Mouse (Mus musculus) MEL (cell line): Measurements from ENCODE around the gene Hikeshi. TPM values are rescaled to one million over a fixed set of nuclear protein-coding genes. Genes with fewer than 3 reads are reported as not detected.

ENCODE experiments used
- DNase-seq: peaks from one replicate; pipeline ENCODE4 v3.0.0; 2011; ENCODE audit warnings: low read depth, low spot score
- H3K27ac ChIP-seq: 2 replicates; pipeline ENCODE4 v1.5.1; 2012; ENCODE audit warnings: low read depth, mild to moderate bottlenecking, control low read depth, low read length, moderate library complexity; ENCODE audit not compliant: control insufficient read depth
- H3K27me3 ChIP-seq, 2 experiments: fragments of 150-350 bp in 1 of 2; sonication (generic) in 1 of 2; 2 replicates each; pipeline ENCODE4 v1.6.1; 2012; ENCODE audit warnings: low read length in 2 of 2, mild to moderate bottlenecking in 2 of 2, improper control_type of control experiment in 1 of 2, moderate library complexity in 1 of 2; ENCODE audit not compliant: insufficient read depth in 2 of 2, control insufficient read depth in 1 of 2
- H3K36me3 ChIP-seq, 2 experiments: 2 replicates each; pipeline ENCODE4 v1.6.1; 2012 to 2014; ENCODE audit warnings: low read length in 2 of 2, improper control_type of control experiment in 1 of 2, inconsistent platforms in 1 of 2, mild to moderate bottlenecking in 1 of 2; ENCODE audit not compliant: insufficient read depth in 2 of 2, control insufficient read depth in 1 of 2
- H3K4me1 ChIP-seq, 2 experiments: fragments of 150-350 bp in 1 of 2; sonication (generic) in 1 of 2; 2 replicates each; pipeline ENCODE4 v1.6.1; 2012; ENCODE audit warnings: low read length in 2 of 2, improper control_type of control experiment in 1 of 2, mild to moderate bottlenecking in 1 of 2; ENCODE audit not compliant: insufficient read depth in 2 of 2, control insufficient read depth in 1 of 2
- H3K4me3 ChIP-seq, 2 experiments: fragments of 150-350 bp in 1 of 2; sonication (generic) in 1 of 2; 2 replicates each; pipeline ENCODE4 v1.5.1; 2012; ENCODE audit warnings: low read depth in 2 of 2, low read length in 2 of 2, mild to moderate bottlenecking in 2 of 2, moderate library complexity in 2 of 2, control low read depth in 1 of 2, improper control_type of control experiment in 1 of 2; ENCODE audit not compliant: control insufficient read depth in 1 of 2, insufficient read depth in 1 of 2
- H3K79me2 ChIP-seq: 2 replicates; pipeline ENCODE4 v1.6.1; 2012; ENCODE audit warnings: mild to moderate bottlenecking, low read length, moderate library complexity; ENCODE audit not compliant: control insufficient read depth, poor library complexity, insufficient read depth
- H3K9ac ChIP-seq: 2 replicates; pipeline ENCODE4 v1.6.1; 2012; ENCODE audit warnings: low read depth, mild to moderate bottlenecking, control low read depth, low read length, moderate library complexity; ENCODE audit not compliant: control insufficient read depth, poor library complexity, severe bottlenecking
- H3K9me3 ChIP-seq: fragments of 150-350 bp; sonication (generic); replicated peaks from 2 replicates; pipeline ENCODE4 v1.6.1; 2012; ENCODE audit warnings: mild to moderate bottlenecking, low read length, improper control_type of control experiment, moderate library complexity; ENCODE audit not compliant: insufficient read depth
- E2F4 ChIP-seq: IDR thresholded peaks from 2 replicates; pipeline ENCODE4 v1.6.1; 2011; ENCODE audit warnings: low read depth, low read length, improper control_type of control experiment, borderline replicate concordance
- MAFK ChIP-seq: IDR thresholded peaks from 2 replicates; pipeline ENCODE4 v1.6.1; 2011; ENCODE audit warnings: low read depth, mild to moderate bottlenecking, low read length, improper control_type of control experiment, borderline replicate concordance
- MAX ChIP-seq: IDR thresholded peaks from 2 replicates; pipeline ENCODE4 v1.6.1; 2011; ENCODE audit warnings: low read length, improper control_type of control experiment
- MEF2A ChIP-seq: IDR thresholded peaks from 2 replicates; pipeline ENCODE4 v1.6.1; 2014; ENCODE audit warnings: low read depth, mild to moderate bottlenecking, inconsistent platforms, low read length, improper control_type of control experiment; ENCODE audit not compliant: poor library complexity, insufficient replicate concordance, severe bottlenecking; ENCODE audit errors: extremely low read depth
- MXI1 ChIP-seq: IDR thresholded peaks from 2 replicates; pipeline ENCODE4 v1.6.1; 2011; ENCODE audit warnings: mild to moderate bottlenecking, low read depth, low read length, improper control_type of control experiment
- MYB ChIP-seq: IDR thresholded peaks from 2 replicates; pipeline ENCODE4 v1.6.1; 2011; ENCODE audit warnings: mild to moderate bottlenecking, low read depth, low read length, improper control_type of control experiment
- MYC ChIP-seq: IDR thresholded peaks from 2 replicates; pipeline ENCODE4 v1.6.1; 2011; ENCODE audit warnings: low read depth, mild to moderate bottlenecking, low read length, improper control_type of control experiment, moderate library complexity
- NRF1 ChIP-seq: IDR thresholded peaks from 2 replicates; pipeline ENCODE4 v1.6.1; 2014; ENCODE audit warnings: low read depth, mild to moderate bottlenecking, inconsistent platforms, low read length, improper control_type of control experiment, moderate library complexity; ENCODE audit not compliant: poor library complexity, insufficient read depth, severe bottlenecking
- POLR2AphosphoS2 ChIP-seq: IDR thresholded peaks from 2 replicates; pipeline ENCODE4 v1.6.1; 2011; ENCODE audit warnings: low read length, improper control_type of control experiment
- POLR2AphosphoS5 ChIP-seq: IDR thresholded peaks from 2 replicates; pipeline ENCODE4 v1.6.1; 2012; ENCODE audit warnings: low read depth, borderline replicate concordance, mild to moderate bottlenecking, inconsistent platforms, low read length, moderate library complexity, mixed read lengths
- RCOR1 ChIP-seq: IDR thresholded peaks from 2 replicates; pipeline ENCODE4 v1.6.1; 2012; ENCODE audit warnings: low read depth, mild to moderate bottlenecking, inconsistent platforms, low read length, improper control_type of control experiment
- TAL1 ChIP-seq: IDR thresholded peaks from 2 replicates; pipeline ENCODE4 v1.6.1; 2012; ENCODE audit warnings: mild to moderate bottlenecking, inconsistent platforms, low read length, moderate library complexity, mixed read lengths
- TBP ChIP-seq: IDR thresholded peaks from 2 replicates; pipeline ENCODE4 v1.8.0; 2011; ENCODE audit warnings: low read depth, low read length, improper control_type of control experiment
- TCF12 ChIP-seq: IDR thresholded peaks from 2 replicates; pipeline ENCODE4 v1.6.1; 2014; ENCODE audit warnings: low read depth, mild to moderate bottlenecking, inconsistent platforms, low read length, improper control_type of control experiment, moderate library complexity
- USF2 ChIP-seq, 2 experiments: IDR thresholded peaks; 2 replicates each; pipeline ENCODE4 v1.6.1; 2011 to 2012; ENCODE audit warnings: improper control_type of control experiment in 2 of 2, low read length in 2 of 2, borderline replicate concordance in 1 of 2, inconsistent platforms in 1 of 2, low read depth in 1 of 2, mild to moderate bottlenecking in 1 of 2; ENCODE audit not compliant: insufficient read depth in 1 of 2
- polyA plus RNA-seq, 2 experiments: library from polyadenylated mRNA; stranded (reverse) in 1 of 2; unstranded in 1 of 2; fragments of >175 nt in 1 of 2; fragments of >200 nt in 1 of 2; gene quantifications; 2 replicates each; pipeline versions ENCODE4 v1.2.1 to v1.2.4; 2012; ENCODE audit warnings: low replicate concordance in 2 of 2, low read depth in 1 of 2; ENCODE audit not compliant: insufficient read length in 2 of 2, insufficient read depth in 1 of 2, missing spikeins in 1 of 2
- total RNA-seq: library from RNA; depleted of rRNA; stranded (reverse); fragments of 300-350 nt; gene quantifications from 2 replicates; pipeline ENCODE4 v1.2.3, GENCODE M21; 2012

The Hikeshi gene
- total and polyA plus RNA-seq, 3 experiments = 61.4 to 123 TPM; not detected in 1

- no peaks in the 10 kb centered on the region for H3K9me3 ChIP-seq
- no peaks in the 10 kb centered on the region for H3K27me3 ChIP-seq
- no peaks in the 10 kb centered on the region for H3K79me2 ChIP-seq
- no peaks in the 10 kb centered on the region for H3K4me1 ChIP-seq
- DNase-seq = no peak
- no peak for TF ChIP-seq NRF1
- TF ChIP-seq MXI1 = no peak
- TF ChIP-seq, all 39 proteins: peak for 0
- Histone ChIP-seq H3K4me3 (no peak overlapping the region), H3K36me3 (no peaks in the 10 kb centered on the region), H3K9ac (no peak overlapping the region), H3K27ac (no peak overlapping the region)
These were observed 28.6 kb downstream of the Hikeshi start for GRCm38 (mm10) chr7:89912356-89912755.

- no peaks in the 10 kb centered on the region for H3K9me3 ChIP-seq
- no peaks in the 10 kb centered on the region; a peak in 1 of 4 replicates for H3K27me3 ChIP-seq
- H3K27ac ChIP-seq = no peak overlapping the region
- H3K79me2 ChIP-seq = no peaks in the 10 kb centered on the region
- no peak overlapping the region for H3K9ac ChIP-seq
- H3K4me3 ChIP-seq = no peak overlapping the region
- no peak for DNase-seq
- TF ChIP-seq MAFK = no peak
- TF ChIP-seq TAL1 = no peak
- no peak for TF ChIP-seq MEF2A
- TF ChIP-seq USF2 (IDR thresholded peaks at IDR 0.05; ENCODE audit: borderline replicate concordance in 1 of 2, insufficient read depth in 1 of 2, low read depth in 1 of 2, low read length in 2 of 2) = no peak
- H3K36me3 ChIP-seq = no peaks in the 10 kb centered on the region
- no peaks in the 10 kb centered on the region for H3K4me1 ChIP-seq
These were observed 31.3 kb downstream of the Hikeshi start for GRCm38 (mm10) chr7:89909711-89910110.

- TF ChIP-seq MAX (no peak), E2F4 (no peak), TCF12 (no peak), POLR2AphosphoS2 (no peak), TBP (no peak), POLR2AphosphoS5 (no peak), MYC (no peak), MYB (no peak), RCOR1 (no peak), MAFK (no peak)
- Histone ChIP-seq H3K4me1 (no peaks in the 10 kb centered on the region), H3K27me3 (no peaks in the 10 kb centered on the region; a peak in 1 of 4 replicates), H3K36me3 (no peaks in the 10 kb centered on the region), H3K9ac (no peak overlapping the region), H3K79me2 (no peaks in the 10 kb centered on the region), H3K9me3 (no peaks in the 10 kb centered on the region), H3K4me3 (no peak overlapping the region), H3K27ac (no peak overlapping the region)
- no peak for DNase-seq
These were observed 31.9 kb downstream of the Hikeshi start for GRCm38 (mm10) chr7:89908899-89909621.
